Mouse (Mus musculus): ENCODE measurements around the gene Slc22a6. TPM values are rescaled to one million over a fixed set of nuclear protein-coding genes. Genes with fewer than 3 reads are reported as not detected.
A peak's percentile ranks its signal among the peaks of the same experiment; 100 is the strongest.

Slc22a6 gene
- polyA plus RNA-seq, 1 experiment from 2014 or later, result 2.0 TPM

- Histone ChIP-seq H3K4me1 (replicated peaks) (no peaks in the 10 kb centered on the region), H3K36me3 (no peaks in the 10 kb centered on the region), H3K27me3 (no peaks in the 10 kb centered on the region), H3K4me2 (no peak overlapping the region), H3K4me3 (no peak overlapping the region), H3K9me3 (no peaks in the 10 kb centered on the region), H3K27ac (replicated peaks) (no peak overlapping the region), H3K9ac (no peak overlapping the region)
- WGBS, result 78% methylated on average over 2 of the region's 2 CpGs
- no peak for ATAC-seq (ENCODE audit: low read depth)
These were observed 4.7 kb upstream of the Slc22a6 start for GRCm38 (mm10) chr19:8613111-8613510.

DNA sequence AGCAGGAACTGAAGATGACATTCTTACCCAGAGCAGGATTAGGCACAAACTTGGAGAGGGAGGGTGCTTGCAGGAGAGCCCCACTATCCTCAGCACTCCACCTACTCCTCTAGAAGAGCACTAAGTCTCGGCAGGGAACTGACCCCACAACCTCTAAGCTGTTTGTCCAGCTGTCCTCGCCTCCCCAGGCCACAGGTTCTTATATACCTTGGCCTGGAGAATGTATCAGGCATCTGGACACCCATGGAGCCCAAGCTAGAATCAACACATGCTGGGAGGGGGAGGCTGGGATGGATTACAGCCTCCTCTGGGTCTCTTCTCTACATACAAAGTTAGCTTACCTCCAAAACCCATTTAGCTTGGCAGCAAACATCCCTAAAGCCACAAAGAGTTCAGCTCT lies 3.5 kb upstream of the Slc22a6 start:
- Histone ChIP-seq H3K4me2 (no peak overlapping the region), H3K27ac (replicated peaks) (no peak overlapping the region), H3K9ac (no peak overlapping the region), H3K9me3 (no peaks in the 10 kb centered on the region), H3K4me1 (replicated peaks) (no peaks in the 10 kb centered on the region), H3K27me3 (no peaks in the 10 kb centered on the region), H3K4me3 (no peak overlapping the region), H3K36me3 (no peaks in the 10 kb centered on the region)
- 63% methylated on average over 2 of the region's 2 CpGs for WGBS
- no peak for ATAC-seq (ENCODE audit: low read depth)

DNA sequence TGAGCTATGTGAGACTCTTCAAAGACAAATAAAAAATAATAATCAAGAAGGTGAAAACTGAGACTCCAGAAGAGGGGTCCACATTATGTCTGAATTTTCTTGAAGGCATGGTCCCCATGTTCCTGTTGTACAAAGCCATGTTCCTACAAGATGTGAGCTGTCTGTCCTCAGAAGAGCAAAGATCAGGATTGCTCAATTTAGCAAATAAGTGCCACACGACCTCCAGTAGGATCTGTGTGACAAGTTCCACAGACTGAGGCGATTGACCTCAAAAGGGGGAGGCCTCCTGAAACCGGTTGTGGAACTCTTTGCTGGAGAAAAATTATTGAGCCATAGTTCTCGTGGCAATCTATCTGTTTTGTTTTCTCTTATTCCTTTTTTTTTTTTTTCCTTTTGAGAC lies 1.5 kb upstream of the Slc22a6 start:
- 82% methylated on average over 4 of the region's 4 CpGs for WGBS
- no peak overlapping the region for H3K4me3 ChIP-seq
- no peaks in the 10 kb centered on the region for H3K27me3 ChIP-seq
- no peak overlapping the region for H3K27ac ChIP-seq (replicated peaks)
- H3K4me1 ChIP-seq (replicated peaks), result no peaks in the 10 kb centered on the region
- H3K4me2 ChIP-seq, result no peak overlapping the region
- ATAC-seq (ENCODE audit: low read depth), result no peak
- H3K36me3 ChIP-seq, result no peaks in the 10 kb centered on the region
- H3K9me3 ChIP-seq, result no peaks in the 10 kb centered on the region
- no peak overlapping the region for H3K9ac ChIP-seq

- Histone ChIP-seq H3K9me3 (no peaks in the 10 kb centered on the region), H3K4me3 (no peak overlapping the region), H3K4me2 (no peak overlapping the region), H3K9ac (no peak overlapping the region), H3K4me1 (replicated peaks) (no peaks in the 10 kb centered on the region), H3K27ac (replicated peaks) (no peak overlapping the region), H3K36me3 (no peaks in the 10 kb centered on the region), H3K27me3 (no peaks in the 10 kb centered on the region)
- no peak for ATAC-seq (ENCODE audit: low read depth)
- WGBS, result 89% methylated on average over 7 of the region's 7 CpGs
These were observed 3.3 kb downstream of the Slc22a6 start for GRCm38 (mm10) chr19:8621098-8621497.

DNA sequence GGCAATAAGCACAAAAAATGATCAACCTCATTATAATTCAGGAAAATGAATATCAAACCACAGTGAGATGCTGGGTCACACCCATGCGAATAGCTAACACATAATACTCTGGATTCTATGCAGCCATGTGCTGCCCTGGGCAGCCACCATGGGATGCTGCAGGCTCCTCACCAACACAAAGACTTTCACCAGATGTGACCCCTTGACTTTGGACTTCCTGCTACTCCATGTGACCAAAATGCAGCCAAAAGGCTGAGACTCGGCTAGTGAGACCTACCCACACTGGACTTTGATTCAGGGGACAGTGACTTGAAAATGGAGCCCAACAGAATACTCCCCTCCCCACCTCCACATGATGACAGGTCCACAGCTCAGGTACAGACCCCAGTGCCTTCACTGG lies 12.4 kb downstream of the Slc22a6 start:
- H3K4me2 ChIP-seq, result no peak overlapping the region
- no peak overlapping the region for H3K4me3 ChIP-seq
- H3K36me3 ChIP-seq, result no peaks in the 10 kb centered on the region
- no peak for ATAC-seq (ENCODE audit: low read depth)
- no peaks in the 10 kb centered on the region for H3K9me3 ChIP-seq
- H3K27ac ChIP-seq (replicated peaks), result no peak overlapping the region
- H3K9ac ChIP-seq, result no peak overlapping the region
- no peaks in the 10 kb centered on the region for H3K4me1 ChIP-seq (replicated peaks)
- WGBS, result 82% methylated on average over 2 of the region's 2 CpGs
- no peaks in the 10 kb centered on the region for H3K27me3 ChIP-seq

DNA sequence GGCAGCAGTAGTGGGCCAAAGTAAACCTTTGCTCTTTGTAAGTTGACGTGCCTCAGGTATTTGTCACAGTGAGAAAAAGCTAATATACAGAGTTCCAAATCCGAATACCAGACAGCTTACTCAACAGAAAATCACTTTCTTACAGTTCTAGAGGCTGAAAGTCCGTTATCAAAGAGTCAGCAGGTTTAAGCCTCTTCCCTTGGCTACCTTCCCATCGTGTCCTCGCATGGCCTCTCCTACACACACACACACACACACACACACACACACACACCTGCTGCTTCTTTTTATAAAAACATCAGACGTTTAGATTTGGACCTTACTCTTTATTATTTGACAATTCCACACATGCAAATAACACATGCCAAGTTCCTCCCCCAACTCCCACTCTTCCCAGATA lies 13.0 kb downstream of the Slc22a6 start:
- H3K4me2 ChIP-seq, result no peak overlapping the region
- H3K27me3 ChIP-seq, result no peaks in the 10 kb centered on the region
- no peaks in the 10 kb centered on the region for H3K36me3 ChIP-seq
- no peak overlapping the region for H3K27ac ChIP-seq (replicated peaks)
- ATAC-seq (ENCODE audit: low read depth), result no peak
- no peak overlapping the region for H3K4me3 ChIP-seq
- H3K4me1 ChIP-seq (replicated peaks), result no peaks in the 10 kb centered on the region
- 80% methylated on average over 6 of the region's 6 CpGs for WGBS
- H3K9ac ChIP-seq, result no peak overlapping the region
- H3K9me3 ChIP-seq, result no peaks in the 10 kb centered on the region

- 80% methylated on average over 1 of the region's 1 CpGs for WGBS
These were observed 14.2 kb downstream of the Slc22a6 start for GRCm38 (mm10) chr19:8632029-8632428.

DNA sequence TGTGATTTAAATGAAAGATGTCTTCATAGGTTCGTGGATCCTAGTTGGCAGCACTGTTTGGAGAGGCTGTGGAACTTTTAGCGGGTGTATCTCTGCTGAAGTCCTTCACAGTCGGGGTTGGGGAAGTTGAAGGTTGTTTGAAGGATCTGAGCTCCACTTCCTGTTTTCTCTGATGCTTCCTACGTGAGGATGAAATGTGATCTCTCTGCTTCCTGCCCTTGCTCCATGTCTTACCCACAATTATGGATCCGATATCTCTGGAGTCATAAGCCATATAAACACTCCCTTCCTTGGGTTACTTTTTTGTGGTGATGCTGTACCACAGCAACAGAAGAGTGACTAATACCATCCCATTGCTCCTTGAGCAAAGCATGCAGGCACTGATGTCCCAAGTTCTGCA lies 24.2 kb downstream of the Slc22a6 start:
- H3K9ac ChIP-seq, result no peak overlapping the region
- H3K36me3 ChIP-seq, result no peaks in the 10 kb centered on the region
- no peaks in the 10 kb centered on the region for H3K9me3 ChIP-seq
- no peak overlapping the region for H3K4me2 ChIP-seq
- no peak for ATAC-seq (ENCODE audit: low read depth)
- WGBS, result 67% methylated on average over 5 of the region's 5 CpGs
- H3K4me3 ChIP-seq, result no peak overlapping the region
- H3K27me3 ChIP-seq, result no peaks in the 10 kb centered on the region
- H3K27ac ChIP-seq (replicated peaks), result no peak overlapping the region
- H3K4me1 ChIP-seq (replicated peaks), result no peaks in the 10 kb centered on the region

More at GRCm38 (mm10) chr19:8632029-8632428, 14.2 kb downstream of the Slc22a6 start:
- Histone ChIP-seq H3K4me1 (replicated peaks) (no peaks in the 10 kb centered on the region), H3K9ac (no peak overlapping the region), H3K27ac (replicated peaks) (no peak overlapping the region), H3K4me3 (no peak overlapping the region), H3K27me3 (no peaks in the 10 kb centered on the region), H3K4me2 (no peak overlapping the region), H3K36me3 (no peaks in the 10 kb centered on the region), H3K9me3 (no peaks in the 10 kb centered on the region)
- ATAC-seq (ENCODE audit: low read depth), result no peak

DNA sequence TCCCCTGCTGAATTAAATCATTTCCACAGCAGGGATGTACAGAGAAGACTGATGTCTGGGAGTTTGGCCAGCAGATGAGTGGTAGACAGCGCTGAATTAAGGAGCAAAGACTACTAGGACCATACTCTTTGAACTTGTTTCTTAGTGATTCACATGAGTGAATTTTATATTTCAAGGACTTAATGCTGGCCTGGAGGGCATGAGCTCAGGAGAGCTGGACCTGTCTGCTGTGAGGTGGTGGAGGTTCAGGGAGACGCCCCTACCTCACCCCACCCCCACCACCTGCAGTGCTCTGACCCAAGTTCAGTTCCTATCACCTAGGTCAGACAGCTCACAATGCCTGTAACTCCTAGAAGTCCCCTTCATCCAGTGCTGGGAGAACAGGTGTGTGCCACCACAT lies 28.6 kb downstream of the Slc22a6 start:
- H3K4me1 ChIP-seq (replicated peaks), result no peaks in the 10 kb centered on the region
- no peak overlapping the region for H3K27ac ChIP-seq (replicated peaks)
- 67% methylated on average over 2 of the region's 2 CpGs for WGBS
- H3K4me2 ChIP-seq, result no peak overlapping the region
- H3K9me3 ChIP-seq, result no peaks in the 10 kb centered on the region
- no peaks in the 10 kb centered on the region for H3K36me3 ChIP-seq
- H3K4me3 ChIP-seq, result no peak overlapping the region
- no peak overlapping the region for H3K9ac ChIP-seq
- no peaks in the 10 kb centered on the region for H3K27me3 ChIP-seq
- no peak for ATAC-seq (ENCODE audit: low read depth)

GRCm38 (mm10) chr19:8655833-8656232 lies 38.0 kb downstream of the Slc22a6 start:
- no peak for ATAC-seq (ENCODE audit: low read depth)

DNA sequence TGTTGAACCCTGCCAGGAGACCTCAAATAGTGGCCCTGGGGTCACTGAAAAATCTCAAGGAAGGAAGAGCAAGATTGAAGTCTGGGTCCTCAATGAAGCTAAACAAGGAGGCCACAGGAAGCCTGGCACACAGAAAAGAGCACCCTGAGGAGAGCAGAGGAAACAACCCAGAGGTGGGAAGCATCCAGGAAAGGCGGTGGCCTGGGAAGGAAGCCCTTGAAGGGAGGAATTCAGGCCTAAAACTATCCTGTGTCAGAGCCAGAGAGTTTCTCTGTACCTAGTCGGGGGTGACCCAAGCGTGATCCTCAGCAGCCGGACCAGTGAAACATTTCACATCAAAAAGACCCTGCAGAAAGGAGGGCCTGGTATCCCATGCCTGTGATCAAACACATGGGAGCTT lies 38.5 kb downstream of the Slc22a6 start:
- 81% methylated on average over 4 of the region's 4 CpGs for WGBS

More at GRCm38 (mm10) chr19:8655833-8656232, 38.0 kb downstream of the Slc22a6 start:
- 0 out of 2 replicates have a peak overlapping the region, but pooled peaks have one; percentile 7 for H3K27ac ChIP-seq (replicated peaks)
- no peak overlapping the region for H3K4me3 ChIP-seq
- no peaks in the 10 kb centered on the region for H3K4me1 ChIP-seq (replicated peaks)
- H3K27me3 ChIP-seq, result no peaks in the 10 kb centered on the region
- no peaks in the 10 kb centered on the region for H3K36me3 ChIP-seq
- no peaks in the 10 kb centered on the region for H3K9me3 ChIP-seq
- H3K4me2 ChIP-seq, result no peak overlapping the region
- no peak overlapping the region for H3K9ac ChIP-seq

GRCm38 (mm10) chr19:8661821-8662307 lies 44.0 kb downstream of the Slc22a6 start:
- Histone ChIP-seq H3K9ac (peak overlapping the region; percentile 67), H3K9me3 (no peaks in the 10 kb centered on the region), H3K36me3 (no peaks in the 10 kb centered on the region), H3K27me3 (peaks cover 14% of the 10 kb centered on the region), H3K4me3 (peak overlapping the region; percentile 40), H3K4me2 (peak overlapping the region; percentile 66), H3K27ac (replicated peaks) (no peak overlapping the region), H3K4me1 (replicated peaks) (peaks cover 14% of the 10 kb centered on the region)
- ATAC-seq (ENCODE audit: low read depth), result peak; percentile 73
- WGBS, result 1% methylated on average over 35 of the region's 35 CpGs

More for the DNA sequence above, 38.5 kb downstream of the Slc22a6 start:
- no peaks in the 10 kb centered on the region for H3K36me3 ChIP-seq
- H3K4me2 ChIP-seq, result no peak overlapping the region
- no peak overlapping the region for H3K4me3 ChIP-seq
- H3K27ac ChIP-seq (replicated peaks), result 0 out of 2 replicates have a peak overlapping the region, but pooled peaks have one; percentile 7
- 0 out of 2 replicates have a peak, but pooled peaks cover 3% of the 10 kb centered on the region for H3K27me3 ChIP-seq
- no peak overlapping the region for H3K9ac ChIP-seq
- no peaks in the 10 kb centered on the region for H3K4me1 ChIP-seq (replicated peaks)
- ATAC-seq (ENCODE audit: low read depth), result no peak
- no peaks in the 10 kb centered on the region for H3K9me3 ChIP-seq

- Histone ChIP-seq H3K27ac (replicated peaks) (no peak overlapping the region), H3K9me3 (no peaks in the 10 kb centered on the region), H3K4me2 (peak overlapping the region; percentile 66), H3K27me3 (peaks cover 14% of the 10 kb centered on the region), H3K36me3 (no peaks in the 10 kb centered on the region), H3K9ac (peak overlapping the region; percentile 67), H3K4me3 (peak overlapping the region; percentile 40), H3K4me1 (replicated peaks) (peaks cover 14% of the 10 kb centered on the region)
- peak; percentile 79 for ATAC-seq (ENCODE audit: low read depth)
- 2% methylated on average over 11 of the region's 11 CpGs for WGBS
These were observed 44.5 kb downstream of the Slc22a6 start for GRCm38 (mm10) chr19:8662337-8662736.
